Mouse (Mus musculus): ENCODE results near the gene Oxtr. TPM values are rescaled to one million over a fixed set of nuclear protein-coding genes. Genes with fewer than 3 reads are reported as not detected.

The Oxtr gene
- polyA plus RNA-seq, 1 experiment from 2014 or later, result 0.05 TPM

DNA sequence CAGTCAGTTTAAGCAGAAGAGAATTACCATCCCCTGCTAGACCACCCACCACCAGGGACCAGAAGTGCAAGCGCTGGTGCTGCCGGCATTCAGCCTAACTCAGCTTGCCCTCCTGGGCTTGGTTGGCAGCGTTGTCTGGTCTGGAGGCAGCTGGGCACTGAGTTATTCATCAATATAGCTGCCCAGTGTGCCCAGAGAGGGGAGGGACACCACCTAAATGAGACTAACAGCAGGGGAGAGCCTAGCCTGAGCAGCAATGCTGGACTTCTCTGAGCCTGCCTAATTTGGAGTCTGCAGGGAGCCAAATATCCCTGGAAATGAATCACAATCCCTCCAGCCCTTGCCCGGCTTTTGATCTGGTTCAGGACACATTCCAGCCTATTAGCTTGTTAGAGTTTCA is 20.6 kb upstream of the Oxtr start:
- Histone ChIP-seq H3K4me3 (ENCODE audit: low read depth, low read length) (no peak overlapping the region), H3K4me2 (replicated peaks; ENCODE audit: low read depth, low read length) (no peak overlapping the region), H3K9me3 (ENCODE audit: low read length) (no peaks in the 10 kb centered on the region), H3K9ac (replicated peaks; ENCODE audit: low read depth) (no peak overlapping the region), H3K4me1 (ENCODE audit: insufficient read depth, low read depth, low read length) (no peaks in the 10 kb centered on the region), H3K27me3 (replicated peaks; ENCODE audit: insufficient read depth, low read length) (no peaks in the 10 kb centered on the region), H3K36me3 (ENCODE audit: insufficient read depth, low read length) (no peaks in the 10 kb centered on the region), H3K27ac (ENCODE audit: low read length) (no peak overlapping the region)
- DNase-seq (ENCODE audit: low spot score) (no peak), ATAC-seq (no peak)
- 55% methylated on average over 4 of the region's 4 CpGs for WGBS
- TF ChIP-seq EP300 (IDR thresholded peaks at IDR 0.05) (no peak), CTCF (IDR thresholded peaks at IDR 0.05) (no peak)

DNA sequence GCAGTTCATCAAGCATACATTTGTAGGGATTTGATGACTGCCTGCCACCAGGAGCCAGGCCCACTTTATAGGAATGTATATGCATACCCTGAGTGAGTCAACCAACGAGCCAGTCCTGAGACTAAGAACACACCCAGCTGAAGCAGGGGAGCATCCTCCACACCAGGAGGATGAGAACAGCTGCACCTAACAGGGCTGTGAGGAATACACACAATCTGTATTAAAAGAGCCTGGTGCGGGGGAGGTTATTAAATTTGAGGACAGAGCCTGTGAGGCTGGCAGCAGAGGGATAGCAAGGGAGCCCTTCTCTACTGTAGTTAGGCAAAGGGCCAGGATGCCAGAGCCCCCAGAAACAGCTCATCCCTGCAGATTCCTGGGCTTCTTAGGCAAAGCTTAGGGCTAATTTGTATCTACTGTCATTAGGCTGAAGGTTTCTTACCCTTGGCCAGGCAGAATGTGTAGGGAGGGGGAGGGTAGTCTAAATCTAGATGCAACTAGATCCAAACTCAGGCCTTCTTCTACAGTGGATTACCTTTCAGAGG is 19.9 kb upstream of the Oxtr start:
- Histone ChIP-seq H3K4me2 (replicated peaks; ENCODE audit: low read depth, low read length) (no peak overlapping the region), H3K36me3 (ENCODE audit: insufficient read depth, low read length) (no peaks in the 10 kb centered on the region), H3K4me3 (ENCODE audit: low read depth, low read length) (no peak overlapping the region), H3K27ac (ENCODE audit: low read length) (no peak overlapping the region), H3K27me3 (replicated peaks; ENCODE audit: insufficient read depth, low read length) (no peaks in the 10 kb centered on the region), H3K9me3 (ENCODE audit: low read length) (no peaks in the 10 kb centered on the region), H3K9ac (replicated peaks; ENCODE audit: low read depth) (no peak overlapping the region), H3K4me1 (ENCODE audit: insufficient read depth, low read depth, low read length) (no peaks in the 10 kb centered on the region)
- no peak for DNase-seq (ENCODE audit: low spot score)
- TF ChIP-seq CTCF (IDR thresholded peaks at IDR 0.05) (no peak), EP300 (IDR thresholded peaks at IDR 0.05) (no peak)
- ATAC-seq, result no peak
- 67% methylated on average over 2 of the region's 2 CpGs for WGBS

DNA sequence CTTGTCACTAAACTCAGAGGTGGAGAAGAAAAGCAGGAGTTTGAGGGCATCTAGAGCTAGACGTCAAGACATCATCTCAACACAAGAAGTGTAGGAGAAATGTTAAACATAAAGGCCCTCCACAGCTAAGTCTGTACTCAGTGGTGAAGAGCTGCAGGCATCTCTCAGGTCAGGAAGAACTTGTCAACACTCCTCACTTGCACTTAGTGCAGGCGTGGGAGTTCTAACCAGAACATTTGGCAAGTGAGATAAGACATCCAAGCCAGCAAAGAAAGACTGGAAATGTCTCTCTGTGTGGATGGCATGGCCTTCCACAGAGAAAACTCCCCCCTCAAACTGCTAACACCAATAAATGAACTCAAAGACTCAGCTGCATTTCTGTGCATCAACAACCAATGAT is 17.9 kb upstream of the Oxtr start:
- 18% methylated on average over 2 of the region's 2 CpGs for WGBS
- Histone ChIP-seq H3K4me2 (replicated peaks; ENCODE audit: low read depth, low read length) (no peak overlapping the region), H3K9ac (replicated peaks; ENCODE audit: low read depth) (no peak overlapping the region), H3K9me3 (ENCODE audit: low read length) (no peaks in the 10 kb centered on the region), H3K4me1 (ENCODE audit: insufficient read depth, low read depth, low read length) (no peaks in the 10 kb centered on the region), H3K27ac (ENCODE audit: low read length) (no peak overlapping the region), H3K36me3 (ENCODE audit: insufficient read depth, low read length) (no peaks in the 10 kb centered on the region), H3K27me3 (replicated peaks; ENCODE audit: insufficient read depth, low read length) (no peaks in the 10 kb centered on the region), H3K4me3 (ENCODE audit: low read depth, low read length) (no peak overlapping the region)
- TF ChIP-seq EP300 (IDR thresholded peaks at IDR 0.05) (no peak), CTCF (IDR thresholded peaks at IDR 0.05) (no peak)
- ATAC-seq (no peak), DNase-seq (ENCODE audit: low spot score) (no peak)

DNA sequence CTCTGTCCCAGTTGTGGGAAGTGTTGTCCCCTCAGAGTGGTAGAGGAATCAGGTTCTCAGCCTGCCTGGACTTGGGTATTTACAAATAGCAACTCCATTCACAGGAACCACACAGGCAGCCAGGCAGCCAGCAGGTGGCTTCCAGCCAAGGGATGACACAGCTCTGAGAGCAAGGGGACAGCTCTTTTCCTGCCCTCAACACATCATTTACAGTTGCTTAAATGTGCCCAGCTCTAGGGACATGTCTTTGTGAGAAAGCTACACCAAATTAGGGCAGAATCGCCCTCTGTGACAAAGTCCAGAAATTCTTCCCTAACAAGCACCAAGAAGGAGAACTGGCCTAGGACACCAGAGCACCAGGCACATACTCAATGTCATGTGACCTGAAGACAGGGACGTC is 11.4 kb upstream of the Oxtr start:
- H3K27ac ChIP-seq (ENCODE audit: low read length), result no peak overlapping the region
- ATAC-seq (peak; percentile 60), DNase-seq (ENCODE audit: low spot score) (peak; percentile 32)
- H3K27me3 ChIP-seq (replicated peaks; ENCODE audit: insufficient read depth, low read length), result no peaks in the 10 kb centered on the region
- H3K4me1 ChIP-seq (ENCODE audit: insufficient read depth, low read depth, low read length), result no peaks in the 10 kb centered on the region
- no peak overlapping the region for H3K4me2 ChIP-seq (replicated peaks; ENCODE audit: low read depth, low read length)
- H3K9ac ChIP-seq (replicated peaks; ENCODE audit: low read depth), result no peak overlapping the region
- 39% methylated on average over 2 of the region's 2 CpGs for WGBS
- no peak overlapping the region for H3K4me3 ChIP-seq (ENCODE audit: low read depth, low read length)
- H3K36me3 ChIP-seq (ENCODE audit: insufficient read depth, low read length), result no peaks in the 10 kb centered on the region
- no peaks in the 10 kb centered on the region for H3K9me3 ChIP-seq (ENCODE audit: low read length)
- TF ChIP-seq CTCF (IDR thresholded peaks at IDR 0.05), result peak; percentile 10; the same call in 1 of the 2 replicates
- no peak for TF ChIP-seq EP300 (IDR thresholded peaks at IDR 0.05)

DNA sequence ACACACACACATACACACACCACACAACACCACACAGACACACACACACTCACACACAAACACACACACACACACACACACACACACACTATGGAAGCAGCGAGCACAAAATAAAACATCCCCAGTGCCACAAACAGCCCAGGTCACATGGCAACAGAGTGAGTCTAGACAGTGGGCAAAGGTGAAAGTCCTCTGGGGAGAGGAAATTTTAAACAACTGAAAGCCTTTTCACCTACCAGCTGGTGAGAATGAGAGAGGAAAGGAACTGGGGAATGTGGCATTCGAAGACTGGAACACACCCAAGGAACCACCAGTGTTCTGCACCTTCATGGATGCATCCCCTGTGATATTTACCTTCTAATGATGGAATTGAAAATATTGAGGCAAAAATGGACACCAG is 9.7 kb upstream of the Oxtr start:
- no peak for DNase-seq (ENCODE audit: low spot score)
- H3K27ac ChIP-seq (ENCODE audit: low read length), result no peak overlapping the region
- TF ChIP-seq EP300 (IDR thresholded peaks at IDR 0.05) (no peak), CTCF (IDR thresholded peaks at IDR 0.05) (no peak)
- H3K9ac ChIP-seq (replicated peaks; ENCODE audit: low read depth), result no peak overlapping the region
- H3K4me1 ChIP-seq (ENCODE audit: insufficient read depth, low read depth, low read length), result no peaks in the 10 kb centered on the region
- H3K36me3 ChIP-seq (ENCODE audit: insufficient read depth, low read length), result no peaks in the 10 kb centered on the region
- H3K27me3 ChIP-seq (replicated peaks; ENCODE audit: insufficient read depth, low read length), result no peaks in the 10 kb centered on the region
- H3K4me2 ChIP-seq (replicated peaks; ENCODE audit: low read depth, low read length), result no peak overlapping the region
- no peak overlapping the region for H3K4me3 ChIP-seq (ENCODE audit: low read depth, low read length)
- ATAC-seq, result no peak
- WGBS, result 62% methylated on average over 2 of the region's 2 CpGs
- H3K9me3 ChIP-seq (ENCODE audit: low read length), result no peaks in the 10 kb centered on the region

DNA sequence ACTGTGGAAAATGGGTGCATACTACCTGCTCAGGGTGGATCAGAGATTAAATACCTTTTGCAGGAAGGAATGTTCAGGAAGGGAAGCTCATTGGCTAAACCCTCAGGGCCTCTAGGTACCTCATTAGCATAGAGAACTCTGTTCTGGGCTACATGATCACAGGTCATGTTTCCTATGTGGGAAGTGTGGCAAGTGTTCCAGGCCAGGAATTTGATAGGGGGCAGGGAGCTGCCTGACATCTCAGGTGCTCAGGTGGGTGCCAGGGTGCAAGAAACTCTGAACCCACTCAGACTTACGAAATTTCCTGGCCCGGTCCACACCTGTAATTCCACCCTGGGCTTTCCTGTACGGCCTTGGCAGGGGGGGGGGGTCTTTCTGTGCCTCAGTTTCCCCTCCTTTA is 9.0 kb upstream of the Oxtr start:
- WGBS, result 81% methylated on average over 3 of the region's 3 CpGs
- TF ChIP-seq CTCF (IDR thresholded peaks at IDR 0.05) (no peak), EP300 (IDR thresholded peaks at IDR 0.05) (no peak)
- Histone ChIP-seq H3K4me2 (replicated peaks; ENCODE audit: low read depth, low read length) (no peak overlapping the region), H3K4me3 (ENCODE audit: low read depth, low read length) (no peak overlapping the region), H3K36me3 (ENCODE audit: insufficient read depth, low read length) (no peaks in the 10 kb centered on the region), H3K4me1 (ENCODE audit: insufficient read depth, low read depth, low read length) (no peaks in the 10 kb centered on the region), H3K9me3 (ENCODE audit: low read length) (no peaks in the 10 kb centered on the region), H3K27ac (ENCODE audit: low read length) (no peak overlapping the region), H3K9ac (replicated peaks; ENCODE audit: low read depth) (no peak overlapping the region), H3K27me3 (replicated peaks; ENCODE audit: insufficient read depth, low read length) (no peaks in the 10 kb centered on the region)
- no peak for ATAC-seq
- no peak for DNase-seq (ENCODE audit: low spot score)

DNA sequence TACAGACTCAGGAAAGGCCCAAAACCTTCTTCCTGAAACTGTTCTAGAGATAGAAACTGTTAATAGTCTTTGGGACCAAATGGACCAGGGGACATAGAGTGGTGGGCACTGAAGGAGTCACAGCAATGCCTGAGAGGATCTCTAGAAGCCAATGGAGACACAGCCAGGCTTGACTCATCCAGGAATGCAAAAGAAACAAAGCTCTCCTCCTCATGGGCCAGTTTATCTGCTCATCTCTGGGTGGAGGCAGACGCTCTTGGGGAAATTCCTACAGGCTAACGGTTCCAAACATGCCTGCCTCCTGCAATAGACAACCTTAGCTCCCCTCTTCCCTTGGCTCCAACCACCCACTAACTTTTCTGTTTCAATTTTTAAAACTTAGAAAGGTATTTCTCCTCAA is 7.7 kb upstream of the Oxtr start:
- H3K9me3 ChIP-seq (ENCODE audit: low read length), result no peaks in the 10 kb centered on the region
- no peaks in the 10 kb centered on the region for H3K4me1 ChIP-seq (ENCODE audit: insufficient read depth, low read depth, low read length)
- H3K27ac ChIP-seq (ENCODE audit: low read length), result no peak overlapping the region
- no peak overlapping the region for H3K4me2 ChIP-seq (replicated peaks; ENCODE audit: low read depth, low read length)
- no peak overlapping the region for H3K9ac ChIP-seq (replicated peaks; ENCODE audit: low read depth)
- no peak overlapping the region for H3K4me3 ChIP-seq (ENCODE audit: low read depth, low read length)
- WGBS, result 60% methylated on average over 2 of the region's 2 CpGs
- no peaks in the 10 kb centered on the region for H3K36me3 ChIP-seq (ENCODE audit: insufficient read depth, low read length)
- no peak for ATAC-seq
- H3K27me3 ChIP-seq (replicated peaks; ENCODE audit: insufficient read depth, low read length), result no peaks in the 10 kb centered on the region
- no peak for TF ChIP-seq EP300 (IDR thresholded peaks at IDR 0.05)
- no peak for TF ChIP-seq CTCF (IDR thresholded peaks at IDR 0.05)
- DNase-seq (ENCODE audit: low spot score), result no peak

Measured in lung, postnatal 0 days (tissue).